27 mouse cellular contexts compared by ENCODE assay signal in the genomic region with DNA sequence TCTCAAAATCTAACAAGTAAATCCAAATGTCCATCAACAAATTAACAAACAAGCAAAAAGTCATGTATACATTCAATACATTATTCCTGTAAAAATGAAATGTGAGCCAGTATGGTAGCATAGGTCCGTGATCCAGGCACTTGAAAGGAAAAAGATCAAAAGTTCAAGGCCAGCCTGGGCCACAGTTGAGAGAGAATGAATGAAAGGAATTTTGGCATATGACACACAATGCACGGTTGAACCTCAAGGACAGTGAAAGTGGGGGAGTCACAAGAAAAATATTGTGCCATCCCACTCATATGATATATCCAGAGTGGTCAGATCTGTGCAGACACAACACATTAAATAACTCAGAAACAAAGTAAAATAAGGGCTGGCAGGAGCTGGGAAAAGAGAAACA. TPM values are rescaled to one million over a fixed set of nuclear protein-coding genes. Genes with fewer than 3 reads are reported as not detected.
DNase-seq lines count a peak whose midpoint lies in the region; ATAC-seq and TF ChIP-seq lines count a peak whose summit lies in the region.
"Had no signal": no experiment of that assay in that cellular context is flagged by ENCODE, and none has a peak within 500 bp of the region (broad histone marks: within the 10 kb centered on the region; RNA-seq: fewer than 3 reads in every experiment).

No protein-coding gene starts in this region.

- H3K9me3 ChIP-seq in intestine, postnatal 0 days (ENCODE audit: control insufficient read depth) = no peaks in the 10 kb centered on the region
- H3K9me3 ChIP-seq in intestine, embryonic 16.5 days (ENCODE audit: control insufficient read depth, low read length) = no peaks in the 10 kb centered on the region
- H3K9me3 ChIP-seq: embryonic facial prominence, embryonic 10.5 days; embryonic facial prominence, embryonic 13.5 days; forebrain, embryonic 12.5 days; forebrain, embryonic 15.5 days; hindbrain, embryonic 10.5 days; hindbrain, embryonic 13.5 days; intestine, embryonic 15.5 days had no signal

- H3K36me3 ChIP-seq in intestine, postnatal 0 days (ENCODE audit: control insufficient read depth, insufficient read depth) = no peaks in the 10 kb centered on the region; the same call in 1 of the 2 replicates
- no peaks in the 10 kb centered on the region for H3K36me3 ChIP-seq in intestine, embryonic 16.5 days (ENCODE audit: control insufficient read depth, insufficient read depth, low read length)
- H3K36me3 ChIP-seq: embryonic facial prominence, embryonic 13.5 days; forebrain, embryonic 12.5 days; forebrain, embryonic 15.5 days; hindbrain, embryonic 10.5 days; hindbrain, embryonic 13.5 days; intestine, embryonic 15.5 days had no signal

- H3K9ac ChIP-seq in intestine, postnatal 0 days (ENCODE audit: low read depth, low read length) = no peak overlapping the region
- no peak overlapping the region for H3K9ac ChIP-seq in intestine, embryonic 16.5 days (ENCODE audit: low read depth, low read length)
- H3K9ac ChIP-seq: embryonic facial prominence, embryonic 13.5 days; forebrain, embryonic 12.5 days; forebrain, embryonic 15.5 days; hindbrain, embryonic 13.5 days; intestine, embryonic 15.5 days had no signal

- H3K27ac ChIP-seq in gastrocnemius, adult 2 months = peak overlapping the region; percentile 81
- H3K27ac ChIP-seq in intestine, postnatal 0 days (ENCODE audit: low read depth, low read length) = peak overlapping the region; percentile 7; the same call in 1 of the 2 replicates
- H3K27ac ChIP-seq in intestine, embryonic 16.5 days (ENCODE audit: low read length) = no peak overlapping the region
- H3K27ac ChIP-seq: embryonic facial prominence, embryonic 10.5 days; embryonic facial prominence, embryonic 13.5 days; forebrain, embryonic 12.5 days; forebrain, embryonic 15.5 days; hindbrain, embryonic 10.5 days; hindbrain, embryonic 13.5 days; intestine, embryonic 15.5 days had no signal

- intact Hi-C loops in gastrocnemius, adult 2 months (cut with DNase I) = loop anchor here (2.0 kb wide), 1 partner anchor 14 kb away; the partner anchor contains the start of genes Ap4s1 and Strn3

- WGBS in intestine, postnatal 0 days = 38% methylated on average over 2 of the region's 2 CpGs
- whole genome bisulfite sequencing in intestine, embryonic 16.5 days = 55% methylated on average over 2 of the region's 2 CpGs

- no peaks in the 10 kb centered on the region for H3K27me3 ChIP-seq in intestine, postnatal 0 days (replicated peaks; ENCODE audit: control insufficient read depth, insufficient read depth, low read length)
- no peaks in the 10 kb centered on the region for H3K27me3 ChIP-seq in intestine, embryonic 16.5 days (replicated peaks; ENCODE audit: control insufficient read depth, insufficient read depth, low read length)
- H3K27me3 ChIP-seq: embryonic facial prominence, embryonic 13.5 days; forebrain, embryonic 12.5 days; forebrain, embryonic 15.5 days; hindbrain, embryonic 13.5 days; intestine, embryonic 15.5 days; Patski had no signal

- no peak for ATAC-seq in intestine, postnatal 0 days
- no peak for ATAC-seq in intestine, embryonic 16.5 days
- ATAC-seq: forebrain, embryonic 15.5 days; hindbrain, embryonic 16.5 days; intestine, embryonic 15.5 days; Patski had no signal

- no peak for TF ChIP-seq CTCF in gastrocnemius, adult 2 months (IDR thresholded peaks at IDR 0.05)
- no peak for TF ChIP-seq CTCF in intestine, postnatal 0 days (IDR thresholded peaks at IDR 0.05; ENCODE audit: low read depth)

- peak overlapping the region; percentile 10 for H3K4me3 ChIP-seq in gastrocnemius, adult 2 months
- no peak overlapping the region for H3K4me3 ChIP-seq in intestine, postnatal 0 days (ENCODE audit: low read depth, low read length)
- no peak overlapping the region for H3K4me3 ChIP-seq in intestine, embryonic 16.5 days (ENCODE audit: low read length)
- H3K4me3 ChIP-seq: embryonic facial prominence, embryonic 10.5 days; embryonic facial prominence, embryonic 13.5 days; erythroblast, embryonic 14.5 days; forebrain, embryonic 12.5 days; forebrain, embryonic 15.5 days; hindbrain, embryonic 10.5 days; hindbrain, embryonic 13.5 days; intestine, embryonic 15.5 days had no signal

- no peak overlapping the region for H3K4me2 ChIP-seq in intestine, postnatal 0 days (replicated peaks; ENCODE audit: low read depth)
- no peak overlapping the region for H3K4me2 ChIP-seq in intestine, embryonic 16.5 days (ENCODE audit: low read depth, low read length)
- H3K4me2 ChIP-seq: embryonic facial prominence, embryonic 13.5 days; forebrain, embryonic 12.5 days; forebrain, embryonic 15.5 days; heart, embryonic 11.5 days; hindbrain, embryonic 13.5 days; intestine, embryonic 15.5 days had no signal

- peak; percentile 43 to 80 for DNase-seq in adrenal gland, adult (ENCODE audit: inconsistent age in 2 of 2, low spot score in 1 of 2)
- no peak for DNase-seq in adrenal gland, postnatal 10 days
- DNase-seq in gastrocnemius, adult 2 months = no peak
- DNase-seq in gastrocnemius, adult 18-20 months (ENCODE audit: low spot score) = no peak
- DNase-seq in cerebellum, adult 8-10 months = no peak
- DNase-seq: cerebellum, adult 11 months; cerebellum, adult 2 months; cerebellum, postnatal 10 days; cerebellum, postnatal 36 days; embryo, embryonic 11 days; gastrocnemius, postnatal 14 days; heart, adult 18-20 months; heart, postnatal 36 days; kidney, adult 2 months had no signal

- no peaks in the 10 kb centered on the region for H3K4me1 ChIP-seq in intestine, postnatal 0 days (replicated peaks; ENCODE audit: control insufficient read depth, insufficient read depth, low read length)
- H3K4me1 ChIP-seq in intestine, embryonic 16.5 days (ENCODE audit: control insufficient read depth, insufficient read depth, low read length) = peaks cover 10% of the 10 kb centered on the region

RNA-seq across cellular contexts. Expression of gene Ap4s1, which starts 14.4 kb away (rescaled TPM):
- 10 to 100 TPM; 20.6 to 26.4 TPM for total RNA-seq in adrenal gland, postnatal 10 days (2021)
- total RNA-seq in gastrocnemius, adult 2 months (2021) = 10 to 100 TPM; 60.2 to 61.3 TPM
- total RNA-seq in gastrocnemius, adult 18-20 months (2021) = 10 to 100 TPM; 59.6 to 61.8 TPM
- polyA plus RNA-seq in intestine, postnatal 0 days (2015; fragmentation: Nextera tagmentation; extraction: Ambion mirVana) = 24.0 and 25.7 TPM in 2 replicates
- 20.7 and 21.1 TPM in 2 replicates for polyA plus RNA-seq in intestine, embryonic 16.5 days (2015; fragmentation: Nextera tagmentation; extraction: Ambion mirVana)

RNA-seq across cellular contexts. Expression of gene Strn3, which starts 15.3 kb away (rescaled TPM):
- total RNA-seq in adrenal gland, postnatal 10 days (2021) = 10 to 100 TPM; 74.4 to 83.2 TPM
- total RNA-seq in gastrocnemius, adult 2 months (2021) = 100 to 1,000 TPM; 142 to 174 TPM
- 100 to 1,000 TPM; 148 to 171 TPM for total RNA-seq in gastrocnemius, adult 18-20 months (2021)
- polyA plus RNA-seq in intestine, postnatal 0 days (2015; fragmentation: Nextera tagmentation; extraction: Ambion mirVana) = 22.2 and 22.9 TPM in 2 replicates
- polyA plus RNA-seq in intestine, embryonic 16.5 days (2015; fragmentation: Nextera tagmentation; extraction: Ambion mirVana) = 14.5 and 25.2 TPM in 2 replicates

Comparison
In these comparisons a context has a peak if more than half of its experiments do, and no peak if none do; other contexts are left out.
1. DNase-seq: peak in adrenal gland, adult (2 of 2); none in adrenal gland, postnatal 10 days (single experiment), gastrocnemius, adult 2 months (single experiment), gastrocnemius, adult 18-20 months (single experiment) and cerebellum, adult 8-10 months (single experiment).